Comparison of ENCODE assay signal across 21 mouse cellular contexts in the genomic region with DNA sequence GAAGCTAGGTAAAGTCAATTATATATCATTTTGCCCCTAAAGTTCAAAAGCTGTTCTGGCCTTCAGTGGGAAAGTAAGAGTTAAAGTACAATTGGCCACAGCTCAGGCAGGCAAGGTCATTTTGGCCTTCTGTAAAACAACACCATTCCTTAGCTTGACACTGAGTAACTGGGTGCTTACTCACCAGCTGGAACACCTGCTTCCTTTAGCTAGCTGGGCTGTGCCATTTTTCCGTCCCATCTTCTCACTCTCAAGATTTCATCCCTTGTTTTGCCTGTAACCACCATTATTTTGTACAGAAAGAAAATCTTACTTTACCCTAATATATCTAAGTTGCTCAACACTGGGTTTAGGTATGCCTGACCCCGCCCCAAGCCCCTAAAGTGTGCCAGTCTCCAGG.
A peak's percentile ranks its signal among the peaks of the same experiment; 100 is the strongest.
DNase-seq lines count a peak whose midpoint lies in the region; ATAC-seq lines count a peak whose summit lies in the region.
"Had no signal": no experiment of that assay in that cellular context is flagged by ENCODE, and none has a peak within 500 bp of the region (broad histone marks: within the 10 kb centered on the region; RNA-seq: fewer than 3 reads in every experiment).

No protein-coding gene starts in this region.

- H3K9me3 ChIP-seq in midbrain, embryonic 11.5 days (ENCODE audit: control insufficient read depth, low read length): no peaks in the 10 kb centered on the region
- H3K9me3 ChIP-seq: embryonic facial prominence, embryonic 10.5 days; forebrain, embryonic 13.5 days; G1E; heart, embryonic 13.5 days; midbrain, embryonic 13.5 days had no signal

- H3K4me1 ChIP-seq in midbrain, embryonic 11.5 days (ENCODE audit: control insufficient read depth, insufficient read depth, low read length): no peaks in the 10 kb centered on the region
- H3K4me1 ChIP-seq: embryonic facial prominence, embryonic 10.5 days; forebrain, embryonic 13.5 days; midbrain, embryonic 13.5 days had no signal

- no peaks in the 10 kb centered on the region for H3K27me3 ChIP-seq in midbrain, embryonic 11.5 days (ENCODE audit: control insufficient read depth, insufficient read depth, low read length)
- H3K27me3 ChIP-seq: forebrain, embryonic 13.5 days; heart, embryonic 13.5 days; midbrain, embryonic 13.5 days had no signal

- no peak overlapping the region for H3K4me2 ChIP-seq in midbrain, embryonic 11.5 days
- H3K4me2 ChIP-seq: forebrain, embryonic 13.5 days; heart, embryonic 13.5 days; midbrain, embryonic 13.5 days had no signal

- H3K36me3 ChIP-seq in midbrain, embryonic 11.5 days (ENCODE audit: control insufficient read depth, insufficient read depth, low read length): no peaks in the 10 kb centered on the region; the same call in 1 of the 2 replicates
- H3K36me3 ChIP-seq: embryonic facial prominence, embryonic 10.5 days; heart, embryonic 13.5 days; midbrain, embryonic 13.5 days had no signal

- peak; percentile 48 for DNase-seq in adrenal gland, adult 2 months
- no peak for DNase-seq in adrenal gland, postnatal 25 days
- DNase-seq in heart, postnatal 10 days: peak; percentile 10 to 17
- no peak for DNase-seq in heart, postnatal 4 days
- peak; percentile 25 for DNase-seq in Muller cell, postnatal 12 days (ENCODE audit: inconsistent ontology term)
- DNase-seq in kidney, postnatal 25 days: peak; percentile 6 to 46
- DNase-seq in midbrain, embryonic 11.5 days (ENCODE audit: low spot score, missing footprints): no peak
- no peak for DNase-seq in embryo, embryonic 9.5 days (ENCODE audit: extremely low spot score)
- DNase-seq: cerebellum, adult 2 months; heart, adult 18-20 months; heart, postnatal 36 days; liver, postnatal 0 days; spleen, adult 18-20 months; thymus, postnatal 36 days had no signal

- no peak overlapping the region for H3K27ac ChIP-seq in midbrain, embryonic 11.5 days (ENCODE audit: low read depth, low read length)
- H3K27ac ChIP-seq: embryonic facial prominence, embryonic 10.5 days; forebrain, embryonic 13.5 days; heart, embryonic 13.5 days; midbrain, embryonic 13.5 days had no signal

- no peak overlapping the region for H3K9ac ChIP-seq in midbrain, embryonic 11.5 days (ENCODE audit: low read length)
- H3K9ac ChIP-seq: forebrain, embryonic 13.5 days; heart, embryonic 13.5 days; liver, postnatal 0 days; midbrain, embryonic 13.5 days had no signal

- WGBS in midbrain, embryonic 11.5 days: 89% methylated on average over 2 of the region's 2 CpGs

- no peak for ATAC-seq in midbrain, embryonic 11.5 days (ENCODE audit: low FRiP score)
- ATAC-seq: forebrain, embryonic 13.5 days; hindbrain, embryonic 16.5 days; intestine, postnatal 0 days; liver, postnatal 0 days; midbrain, embryonic 13.5 days had no signal

- H3K4me3 ChIP-seq in midbrain, embryonic 11.5 days (ENCODE audit: low read depth, low read length): no peak overlapping the region
- H3K4me3 ChIP-seq: embryonic facial prominence, embryonic 10.5 days; forebrain, embryonic 13.5 days; heart, embryonic 13.5 days; midbrain, embryonic 13.5 days had no signal

- intact Hi-C loops in heart, postnatal 10 days (cut with DNase I): no loop called here

Comparison
In these comparisons a context has a peak if more than half of its experiments do, and no peak if none do; other contexts are left out.
1. DNase-seq: peak in adrenal gland, adult 2 months (single experiment), heart, postnatal 10 days (2 of 2), Muller cell, postnatal 12 days (single experiment) and kidney, postnatal 25 days (2 of 2); none in adrenal gland, postnatal 25 days (single experiment), heart, postnatal 4 days (single experiment), midbrain, embryonic 11.5 days (single experiment) and embryo, embryonic 9.5 days (single experiment).